Mouse (Mus musculus): ENCODE measurements around the gene Akap11.
"Not testable (repeated sequence)": the region's sequence is repeated elsewhere in the genome, so short reads cannot be mapped to it uniquely, and the experiment has no call there.

- TF ChIP-seq CTCF, EP300 (IDR thresholded peaks at IDR 0.05; ENCODE audit: low read depth): not testable (repeated sequence)
Observed at GRCm38 (mm10) chr14:78554830-78555229, 18.2 kb upstream of the Akap11 start.
